Mouse (Mus musculus) CH12.LX (cell line): Measurements from ENCODE around the gene Smim6. TPM values are rescaled to one million over a fixed set of nuclear protein-coding genes. Genes with fewer than 3 reads are reported as not detected.
A peak's percentile ranks its signal among the peaks of the same experiment; 100 is the strongest.

Experiments
- DNase-seq: peaks from one replicate; pipeline ENCODE4 v3.0.0-alpha.2; 2013; ENCODE audit errors: extremely low read depth
- H3K27ac ChIP-seq: 2 replicates; pipeline ENCODE4 v1.5.1; 2012; ENCODE audit warnings: low read depth, mild to moderate bottlenecking, control low read depth, moderate library complexity; ENCODE audit not compliant: insufficient read depth
- H3K27me3 ChIP-seq: replicated peaks from 2 replicates; pipeline ENCODE3; 2012; ENCODE audit warnings: inconsistent platforms
- H3K36me3 ChIP-seq, 2 experiments: replicated peaks in 1 of 2; 2 replicates each; pipeline versions ENCODE3 to v1.6.1; 2012; ENCODE audit warnings: inconsistent platforms in 1 of 2, low read length in 1 of 2, mild to moderate bottlenecking in 1 of 2, mixed read lengths in 1 of 2, moderate library complexity in 1 of 2; ENCODE audit not compliant: control insufficient read depth in 1 of 2, insufficient read depth in 1 of 2
- H3K4me1 ChIP-seq, 2 experiments: 2 replicates each; pipeline ENCODE4 v1.6.1; 2012; ENCODE audit warnings: inconsistent platforms in 1 of 2, moderate library complexity in 1 of 2; ENCODE audit not compliant: insufficient read depth in 2 of 2, control insufficient read depth in 1 of 2
- H3K4me2 ChIP-seq: 2 replicates; pipeline ENCODE4 v1.6.1; 2012; ENCODE audit warnings: low read depth, mild to moderate bottlenecking, control low read depth; ENCODE audit not compliant: poor library complexity, insufficient read depth, severe bottlenecking
- H3K4me3 ChIP-seq, 3 experiments: fragments of 150-350 bp in 1 of 3; sonication (generic) in 1 of 3; replicated peaks in 1 of 3; 2 replicates each; pipeline versions ENCODE3 to v1.5.1; 2011 to 2012; ENCODE audit warnings: low read depth in 2 of 3, low read length in 2 of 3, mild to moderate bottlenecking in 2 of 3, moderate library complexity in 2 of 3, control low read depth in 1 of 3, improper control_type of control experiment in 1 of 3, inconsistent platforms in 1 of 3, mixed read lengths in 1 of 3; ENCODE audit not compliant: poor library complexity in 1 of 3
- H3K79me2 ChIP-seq: replicated peaks from 2 replicates; pipeline ENCODE4 v1.6.1; 2012; ENCODE audit warnings: mild to moderate bottlenecking, moderate library complexity; ENCODE audit not compliant: control insufficient read depth, poor library complexity, insufficient read depth, severe bottlenecking; ENCODE audit errors: extremely low read depth
- H3K9ac ChIP-seq: 2 replicates; pipeline ENCODE4 v1.6.1; 2012; ENCODE audit warnings: low read depth, mild to moderate bottlenecking, control low read depth, moderate library complexity; ENCODE audit not compliant: insufficient read depth
- H3K9me3 ChIP-seq: replicated peaks from 2 replicates; pipeline ENCODE3; 2012; ENCODE audit warnings: low read length, inconsistent platforms, mixed read lengths
- BHLHE40 ChIP-seq: IDR thresholded peaks from 2 replicates; pipeline ENCODE4 v1.6.1; 2011; ENCODE audit warnings: mild to moderate bottlenecking, low read depth, low read length, improper control_type of control experiment
- CHD1 ChIP-seq: IDR thresholded peaks from 2 replicates; pipeline ENCODE4 v1.6.1; 2012; ENCODE audit warnings: low read depth, low read length, improper control_type of control experiment, inconsistent platforms
- CHD2 ChIP-seq: IDR thresholded peaks from 2 replicates; pipeline ENCODE4 v1.6.1; 2011; ENCODE audit warnings: low read length, improper control_type of control experiment
- CTCF ChIP-seq, 2 experiments: IDR thresholded peaks in 1 of 2; conservative IDR thresholded peaks in 1 of 2; 2 replicates each; pipeline ENCODE4 v1.5.1; 2011 to 2012; ENCODE audit warnings: low read depth in 2 of 2, low read length in 2 of 2, improper control_type of control experiment in 1 of 2, inconsistent platforms in 1 of 2, mild to moderate bottlenecking in 1 of 2, moderate library complexity in 1 of 2
- E2F4 ChIP-seq: IDR thresholded peaks from 2 replicates; pipeline ENCODE4 v1.6.1; 2011; ENCODE audit warnings: low read depth, low read length, improper control_type of control experiment; ENCODE audit not compliant: insufficient replicate concordance
- ELF1 ChIP-seq: IDR thresholded peaks from 2 replicates; pipeline ENCODE4 v1.6.1; 2014; ENCODE audit warnings: low read depth, mild to moderate bottlenecking, inconsistent platforms, low read length, improper control_type of control experiment
- EP300 ChIP-seq: IDR thresholded peaks from 2 replicates; pipeline ENCODE4 v1.6.1; 2011; ENCODE audit warnings: low read length, improper control_type of control experiment
- ETS1 ChIP-seq: conservative IDR thresholded peaks from 2 replicates; pipeline ENCODE4 v1.6.1; 2012; ENCODE audit warnings: low read depth, mild to moderate bottlenecking, inconsistent platforms, low read length, improper control_type of control experiment, moderate library complexity
- GABPA ChIP-seq: IDR thresholded peaks from 2 replicates; pipeline ENCODE4 v1.6.1; 2012; ENCODE audit warnings: low read depth, low read length, improper control_type of control experiment, inconsistent platforms; ENCODE audit not compliant: insufficient replicate concordance
- HCFC1 ChIP-seq: IDR thresholded peaks from 2 replicates; pipeline ENCODE4 v1.6.1; 2012; ENCODE audit warnings: low read depth, mild to moderate bottlenecking, inconsistent platforms, low read length, improper control_type of control experiment
- IRF4 ChIP-seq: IDR thresholded peaks from 2 replicates; pipeline ENCODE4 v1.6.1; 2014; ENCODE audit warnings: low read depth, mild to moderate bottlenecking, inconsistent platforms, low read length, improper control_type of control experiment
- JUN ChIP-seq: IDR thresholded peaks from 2 replicates; pipeline ENCODE4 v1.6.1; 2011; ENCODE audit warnings: low read depth, mild to moderate bottlenecking, low read length, improper control_type of control experiment, moderate library complexity; ENCODE audit not compliant: insufficient read depth
- JUND ChIP-seq: conservative IDR thresholded peaks from 2 replicates; pipeline ENCODE4 v1.6.1; 2011; ENCODE audit warnings: low read depth, low read length, improper control_type of control experiment
- KAT2A ChIP-seq: IDR thresholded peaks from 2 replicates; pipeline ENCODE4 v1.6.1; 2012; ENCODE audit warnings: low read length, improper control_type of control experiment, inconsistent platforms; ENCODE audit not compliant: insufficient replicate concordance
- MAFK ChIP-seq: IDR thresholded peaks from 2 replicates; pipeline ENCODE4 v1.6.1; 2011; ENCODE audit warnings: low read length, improper control_type of control experiment; ENCODE audit not compliant: insufficient replicate concordance
- MAX ChIP-seq: IDR thresholded peaks from 2 replicates; pipeline ENCODE4 v1.6.1; 2011; ENCODE audit warnings: low read length, improper control_type of control experiment
- MAZ ChIP-seq: IDR thresholded peaks from 2 replicates; pipeline ENCODE4 v1.6.1; 2012; ENCODE audit warnings: low read depth, mild to moderate bottlenecking, inconsistent platforms, low read length, improper control_type of control experiment, moderate library complexity
- MEF2A ChIP-seq: IDR thresholded peaks from 2 replicates; pipeline ENCODE4 v1.6.1; 2014; ENCODE audit warnings: low read depth, mild to moderate bottlenecking, inconsistent platforms, low read length, improper control_type of control experiment, borderline replicate concordance
- MXI1 ChIP-seq: IDR thresholded peaks from 2 replicates; pipeline ENCODE4 v1.6.1; 2011; ENCODE audit warnings: mild to moderate bottlenecking, low read depth, low read length, improper control_type of control experiment
- MYC ChIP-seq: IDR thresholded peaks from 2 replicates; pipeline ENCODE4 v1.6.1; 2011; ENCODE audit warnings: low read depth, mild to moderate bottlenecking, improper control_type of control experiment, low read length
- NELFE ChIP-seq: IDR thresholded peaks from 2 replicates; pipeline ENCODE4 v1.6.1; 2011; ENCODE audit warnings: low read depth, low read length, improper control_type of control experiment
- NRF1 ChIP-seq: IDR thresholded peaks from 2 replicates; pipeline ENCODE4 v1.6.1; 2014; ENCODE audit warnings: low read depth, mild to moderate bottlenecking, inconsistent platforms, low read length, improper control_type of control experiment, moderate library complexity
- PAX5 ChIP-seq: IDR thresholded peaks from 2 replicates; pipeline ENCODE4 v1.6.1; 2012; ENCODE audit warnings: low read length, inconsistent platforms, mixed read lengths
- POLR2A ChIP-seq: IDR thresholded peaks from 2 replicates; pipeline ENCODE4 v1.6.1; 2011; ENCODE audit warnings: low read depth, mild to moderate bottlenecking, improper control_type of control experiment, low read length
- POLR2AphosphoS2 ChIP-seq: IDR thresholded peaks from 2 replicates; pipeline ENCODE4 v1.6.1; 2011; ENCODE audit warnings: low read depth, low read length, improper control_type of control experiment
- RAD21 ChIP-seq: IDR thresholded peaks from 2 replicates; pipeline ENCODE4 v1.6.1; 2011; ENCODE audit warnings: low read depth, mild to moderate bottlenecking, low read length, improper control_type of control experiment, moderate library complexity
- RCOR1 ChIP-seq: conservative IDR thresholded peaks from 2 replicates; pipeline ENCODE4 v1.6.1; 2012; ENCODE audit warnings: low read depth, mild to moderate bottlenecking, inconsistent platforms, low read length, improper control_type of control experiment
- SIN3A ChIP-seq: IDR thresholded peaks from 2 replicates; pipeline ENCODE4 v1.6.1; 2012; ENCODE audit warnings: low read length, improper control_type of control experiment, inconsistent platforms
- SMC3 ChIP-seq: IDR thresholded peaks from 2 replicates; pipeline ENCODE4 v1.6.1; 2011; ENCODE audit warnings: low read depth, low read length, improper control_type of control experiment
- TBP ChIP-seq: conservative IDR thresholded peaks from 2 replicates; pipeline ENCODE4 v1.6.1; 2011; ENCODE audit warnings: low read depth, low read length, improper control_type of control experiment
- TCF12 ChIP-seq: IDR thresholded peaks from 2 replicates; pipeline ENCODE4 v1.6.1; 2014; ENCODE audit warnings: low read depth, mild to moderate bottlenecking, inconsistent platforms, low read length, improper control_type of control experiment
- UBTF ChIP-seq: IDR thresholded peaks from 2 replicates; pipeline ENCODE4 v1.6.1; 2012; ENCODE audit warnings: low read depth, mild to moderate bottlenecking, inconsistent platforms, low read length, improper control_type of control experiment, moderate library complexity
- USF1 ChIP-seq: IDR thresholded peaks from 2 replicates; pipeline ENCODE4 v1.6.1; 2014; ENCODE audit warnings: low read depth, mild to moderate bottlenecking, inconsistent platforms, low read length, improper control_type of control experiment
- USF2 ChIP-seq: conservative IDR thresholded peaks from 2 replicates; pipeline ENCODE4 v1.6.1; 2011; ENCODE audit warnings: low read depth, low read length, improper control_type of control experiment
- ZC3H11A ChIP-seq: IDR thresholded peaks from 2 replicates; pipeline ENCODE4 v1.6.1; 2012; ENCODE audit warnings: low read depth, mild to moderate bottlenecking, inconsistent platforms, low read length, improper control_type of control experiment
- ZKSCAN1 ChIP-seq: IDR thresholded peaks from 2 replicates; pipeline ENCODE4 v1.6.1; 2012; ENCODE audit warnings: low read depth, inconsistent platforms, low read length, improper control_type of control experiment, borderline replicate concordance
- ZMIZ1 ChIP-seq: IDR thresholded peaks from 2 replicates; pipeline ENCODE4 v1.6.1; 2012; ENCODE audit warnings: low read depth, mild to moderate bottlenecking, inconsistent platforms, low read length, improper control_type of control experiment
- ZNF384 ChIP-seq: IDR thresholded peaks from 2 replicates; pipeline ENCODE4 v1.6.1; 2012; ENCODE audit warnings: low read depth, low read length, improper control_type of control experiment, inconsistent platforms
- dilution Hi-C: fragments of 300-500 bp; cut with MboI; formaldehyde crosslinking; loops from 2 replicates; pipeline ENCODE4 v1.14.3; 2020; ENCODE audit warnings: low sequenced_read_pairs; ENCODE audit not compliant: extremely low pct_unique_long_range_greater_than_20kb, extremely low pct_ligation_motif_present
- in situ Hi-C: fragments of 300-500 bp; cut with MboI; formaldehyde crosslinking; loops from 3 replicates; pipeline ENCODE4 v1.14.3; 2019; ENCODE audit warnings: low sequenced_read_pairs, low pct_ligation_motif_present, low pct_unique_long_range_greater_than_20kb, mixed read lengths
- polyA plus RNA-seq: library from polyadenylated mRNA; unstranded; fragments of >175 nt; gene quantifications from 2 replicates; pipeline ENCODE4 v1.2.1, GENCODE M21; 2012; ENCODE audit warnings: low read depth; ENCODE audit not compliant: insufficient read length
- total RNA-seq, 2 experiments: library from RNA; depleted of rRNA; stranded (reverse); fragments of 300-350 nt in 1 of 2; fragments of >200 nt in 1 of 2; gene quantifications; 2 replicates each; pipeline ENCODE4 v1.2.3; 2012 to 2014

The Smim6 gene
- total and polyA plus RNA-seq, 3 experiments: 0.21 to 0.56 TPM; not detected in 1

DNA sequence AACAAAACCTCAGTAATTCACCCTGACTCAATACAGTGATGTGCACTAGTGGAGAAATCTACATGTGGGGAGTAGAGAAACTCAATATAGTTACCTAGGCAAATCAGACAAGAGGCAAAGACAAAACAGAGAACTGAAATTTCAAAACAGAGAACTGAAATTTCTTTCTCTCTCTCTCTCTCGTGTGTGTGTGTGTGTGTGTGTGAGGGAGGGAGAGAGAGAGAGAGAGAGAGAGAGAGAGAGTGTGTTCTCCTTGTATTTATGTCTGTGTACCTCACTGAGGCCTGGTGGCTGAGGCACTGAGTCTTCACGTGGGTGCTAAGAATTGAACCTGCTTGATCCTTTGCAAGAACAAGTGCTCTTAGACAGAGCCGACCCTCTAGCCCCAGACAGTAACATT is 18.0 kb downstream of the Smim6 start:
- peak overlapping the region; percentile 84 for H3K27ac ChIP-seq
- H3K4me1 ChIP-seq: peaks cover 30 to 74% of the 10 kb centered on the region in 2 experiments
- peak; percentile 90 for DNase-seq
- no peaks in the 10 kb centered on the region for H3K9me3 ChIP-seq
- peaks cover 25 to 35% of the 10 kb centered on the region in 2 experiments for H3K36me3 ChIP-seq
- H3K4me3 ChIP-seq: no peak overlapping the region
- in situ Hi-C loops (loop anchor here (5.0 kb wide), 1 partner anchor 77 kb away; no protein-coding TSS in a partner anchor), dilution Hi-C loops (no loop called here)
- no peaks in the 10 kb centered on the region for H3K27me3 ChIP-seq
- TF ChIP-seq GABPA (no peak), KAT2A (0 out of 2 replicates have a peak, but pooled peaks have one; percentile 55), PAX5 (no peak), RCOR1 (peak; percentile 100), E2F4 (no peak), SIN3A (peak; percentile 99), CHD2 (peak; percentile 93), IRF4 (peak; percentile 100), MEF2A (peak; percentile 98), BHLHE40 (peak; percentile 99), USF2 (no peak), ETS1 (peak; percentile 98), CHD1 (peak; percentile 74; the same call in 1 of the 2 replicates), POLR2AphosphoS2 (peak; percentile 75; the same call in 1 of the 2 replicates), JUN (peak; percentile 85), MAFK (peak; percentile 86), SMC3 (no peak; the same call in 1 of the 2 replicates), HCFC1 (peak; percentile 75), POLR2A (peak; percentile 39; the same call in 1 of the 2 replicates), MYC (peak; percentile 98), RAD21 (no peak), EP300 (peak; percentile 100), NELFE (peak; percentile 50; the same call in 1 of the 2 replicates), TBP (peak; percentile 83), MAZ (peak; percentile 100), USF1 (no peak), ELF1 (peak; percentile 68; the same call in 1 of the 2 replicates), NRF1 (no peak), UBTF (no peak), MXI1 (peak; percentile 96), ZMIZ1 (no peak; the same call in 1 of the 2 replicates), MAX (peak; percentile 91), ZNF384 (peak; percentile 65), ZC3H11A (no peak), JUND (peak; percentile 99), TCF12 (peak; percentile 97), ZKSCAN1 (no peak; the same call in 1 of the 2 replicates), CTCF (conservative IDR thresholded peaks at IDR 0.05 in 1 of 2, IDR thresholded peaks at IDR 0.05 in 1 of 2; ENCODE audit: low read depth in 2 of 2, low read length in 2 of 2) (no peak)
- peak overlapping the region; percentile 92 for H3K4me2 ChIP-seq
- peaks cover 25% of the 10 kb centered on the region for H3K79me2 ChIP-seq
- no peak overlapping the region; the same call in 1 of the 2 replicates for H3K9ac ChIP-seq
